Mouse (Mus musculus): ENCODE data around the gene Mrpl45. TPM values are rescaled to one million over a fixed set of nuclear protein-coding genes. Genes with fewer than 3 reads are reported as not detected.
"Not testable (repeated sequence)": the region's sequence is repeated elsewhere in the genome, so short reads cannot be mapped to it uniquely, and the experiment has no call there.

Gene Mrpl45
- polyA plus RNA-seq, 1 experiment from 2014 or later: 24.4 TPM

DNA sequence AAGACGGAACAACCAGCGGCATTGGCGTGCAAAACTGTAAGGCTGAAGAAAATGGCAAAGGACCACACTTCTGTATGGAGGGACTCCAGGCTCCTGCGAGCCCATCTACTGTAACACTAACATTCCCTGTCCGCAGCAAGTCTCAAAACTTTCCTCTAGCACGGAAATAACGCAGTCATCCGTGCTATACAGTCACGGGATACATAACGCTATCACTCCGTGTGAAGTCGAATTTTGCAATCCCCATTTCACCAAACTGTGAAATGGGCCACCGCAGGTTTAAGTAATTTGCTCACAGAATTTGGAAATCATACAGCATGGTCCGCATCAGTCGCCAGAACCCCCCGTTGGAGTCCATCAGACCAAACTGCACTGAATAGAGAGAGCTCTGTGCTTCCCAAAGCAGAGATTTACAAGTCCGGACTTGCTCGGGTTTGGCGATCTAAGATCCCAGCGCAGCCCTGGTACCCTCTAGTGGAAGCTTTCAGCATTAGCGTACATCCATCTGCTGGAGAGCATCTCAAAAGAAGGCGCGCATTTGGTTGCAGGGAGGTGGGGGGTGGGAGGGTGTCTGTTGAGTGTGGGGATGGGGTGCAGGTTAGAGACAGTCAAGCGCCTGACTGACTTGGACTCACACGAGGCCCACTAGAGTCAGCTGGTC, 5.5 kb upstream of the Mrpl45 start:
- under 1% methylated on average over 23 of the region's 25 CpGs for WGBS (ENCODE audit: missing documents)
- Histone ChIP-seq H3K4me3 (ENCODE audit: inconsistent target) (peak overlapping the region; percentile 51), H3K27ac (peak overlapping the region; percentile 99), H3K79me2 (ENCODE audit: inconsistent target) (no peaks in the 10 kb centered on the region), H3K36me3 (ENCODE audit: inconsistent target) (no peaks in the 10 kb centered on the region)

GRCm38 (mm10) chr11:97310895-97311631, 4.5 kb upstream of the Mrpl45 start:
- Histone ChIP-seq H3K79me2 (ENCODE audit: inconsistent target) (peaks cover 1% of the 10 kb centered on the region; the same call in 1 of the 2 replicates), H3K27ac (peak overlapping the region; percentile 99), H3K4me3 (ENCODE audit: inconsistent target) (no peak overlapping the region), H3K36me3 (ENCODE audit: inconsistent target) (no peaks in the 10 kb centered on the region)
- 12% methylated on average over 18 of the region's 18 CpGs for WGBS (ENCODE audit: missing documents)

DNA sequence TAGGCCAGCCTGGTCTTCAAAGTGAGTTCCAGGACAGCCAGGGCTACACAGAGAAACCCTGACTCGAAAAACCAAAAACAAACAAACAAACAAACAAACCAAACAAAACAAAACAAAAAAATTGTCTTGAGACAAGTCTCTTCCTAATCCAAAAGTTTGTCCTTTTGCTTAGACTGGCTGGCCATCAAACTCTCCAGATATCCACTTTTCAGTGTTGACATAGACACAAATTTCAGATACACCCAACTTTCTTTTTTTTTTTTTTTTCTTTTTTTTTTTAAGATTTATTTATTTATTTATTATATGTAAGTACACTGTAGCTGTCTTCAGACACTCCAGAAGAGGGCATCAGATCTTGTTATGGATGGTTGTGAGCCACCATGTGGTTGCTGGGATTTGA, 2.6 kb upstream of the Mrpl45 start:
- not testable (repeated sequence) for H3K27ac ChIP-seq; H3K4me3 ChIP-seq (ENCODE audit: inconsistent target); H3K36me3 ChIP-seq (ENCODE audit: inconsistent target)
- WGBS (ENCODE audit: missing documents): 92% methylated on average over 1 of the region's 1 CpGs
- H3K79me2 ChIP-seq (ENCODE audit: inconsistent target): peaks cover 13% of the 10 kb centered on the region; the same call in 1 of the 2 replicates

DNA sequence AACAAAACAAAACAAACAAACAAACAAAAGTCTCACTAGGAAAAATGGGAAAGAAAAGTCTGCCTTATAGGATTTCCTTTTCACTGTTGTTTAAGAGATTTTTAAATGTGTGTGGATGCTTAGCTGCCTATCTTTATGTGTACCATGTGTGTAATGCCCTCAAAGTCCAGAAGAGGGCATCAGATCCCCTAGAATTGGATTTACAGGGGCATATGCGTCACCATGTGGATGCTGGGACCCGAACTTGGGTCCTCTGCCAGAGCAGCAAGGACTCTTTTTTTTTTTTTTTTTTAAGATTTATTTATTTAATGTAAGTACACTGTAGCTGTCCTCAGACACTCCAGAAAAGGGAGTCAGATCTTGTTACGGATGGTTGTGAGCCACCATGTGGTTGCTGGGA, 1.4 kb upstream of the Mrpl45 start:
- 100% methylated on average over 1 of the region's 3 CpGs for WGBS (ENCODE audit: missing documents)
- H3K27ac ChIP-seq: no peak overlapping the region
- no peak overlapping the region for H3K4me3 ChIP-seq (ENCODE audit: inconsistent target)
- H3K79me2 ChIP-seq (ENCODE audit: inconsistent target): peaks cover 13% of the 10 kb centered on the region; the same call in 1 of the 2 replicates
- H3K36me3 ChIP-seq (ENCODE audit: inconsistent target): no peaks in the 10 kb centered on the region

- peaks cover 13% of the 10 kb centered on the region; the same call in 1 of the 2 replicates for H3K79me2 ChIP-seq (ENCODE audit: inconsistent target)
- H3K36me3 ChIP-seq (ENCODE audit: inconsistent target): no peaks in the 10 kb centered on the region
- 33% methylated on average over 8 of the region's 8 CpGs for WGBS (ENCODE audit: missing documents)
- H3K27ac ChIP-seq: peak overlapping the region; percentile 83
- H3K4me3 ChIP-seq (ENCODE audit: inconsistent target): peak overlapping the region; percentile 14; the same call in 1 of the 2 replicates
These were observed 589 bp upstream of the Mrpl45 start for GRCm38 (mm10) chr11:97314751-97315503.

DNA sequence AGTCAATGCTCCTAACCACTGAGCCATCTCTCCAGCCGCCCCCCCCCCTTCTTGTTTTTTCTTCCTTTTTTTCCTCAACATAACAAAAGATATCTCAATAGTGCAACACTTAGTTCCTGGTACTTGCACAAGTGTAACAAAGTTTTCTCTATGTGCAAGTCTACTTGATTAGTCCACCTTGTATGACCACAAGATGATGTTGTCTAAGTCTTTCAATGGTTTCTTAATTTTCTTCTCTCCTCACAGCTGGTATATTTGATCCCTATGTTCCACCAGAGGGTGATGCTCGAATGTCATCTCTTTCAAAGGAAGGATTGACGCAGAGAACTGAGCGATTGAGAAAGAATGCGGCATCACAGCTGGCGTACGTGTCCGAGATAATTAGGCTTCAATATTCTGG, 5.7 kb downstream of the Mrpl45 start:
- 95% methylated on average over 7 of the region's 8 CpGs for WGBS (ENCODE audit: missing documents)

GRCm38 (mm10) chr11:97321894-97322600, 6.5 kb downstream of the Mrpl45 start:
- not testable (repeated sequence) for H3K4me3 ChIP-seq (ENCODE audit: inconsistent target)
- peaks cover 34% of the 10 kb centered on the region for H3K36me3 ChIP-seq (ENCODE audit: inconsistent target)
- over 99% methylated on average over 7 of the region's 8 CpGs for WGBS (ENCODE audit: missing documents)

More for the DNA sequence above, 5.7 kb downstream of the Mrpl45 start:
- no peak overlapping the region for H3K27ac ChIP-seq
- H3K4me3 ChIP-seq (ENCODE audit: inconsistent target): no peak overlapping the region
- H3K79me2 ChIP-seq (ENCODE audit: inconsistent target): peaks cover 10% of the 10 kb centered on the region; the same call in 1 of the 2 replicates
- H3K36me3 ChIP-seq (ENCODE audit: inconsistent target): peaks cover 26% of the 10 kb centered on the region

GRCm38 (mm10) chr11:97325224-97325623, 9.7 kb downstream of the Mrpl45 start:
- no peak overlapping the region for H3K27ac ChIP-seq
- no peak overlapping the region for H3K4me3 ChIP-seq (ENCODE audit: inconsistent target)
- H3K79me2 ChIP-seq (ENCODE audit: inconsistent target): no peaks in the 10 kb centered on the region
- WGBS (ENCODE audit: missing documents): 78% methylated on average over 1 of the region's 1 CpGs
- peaks cover 47% of the 10 kb centered on the region for H3K36me3 ChIP-seq (ENCODE audit: inconsistent target)

More at GRCm38 (mm10) chr11:97321894-97322600, 6.5 kb downstream of the Mrpl45 start:
- not testable (repeated sequence) for H3K27ac ChIP-seq; H3K79me2 ChIP-seq (ENCODE audit: inconsistent target)

DNA sequence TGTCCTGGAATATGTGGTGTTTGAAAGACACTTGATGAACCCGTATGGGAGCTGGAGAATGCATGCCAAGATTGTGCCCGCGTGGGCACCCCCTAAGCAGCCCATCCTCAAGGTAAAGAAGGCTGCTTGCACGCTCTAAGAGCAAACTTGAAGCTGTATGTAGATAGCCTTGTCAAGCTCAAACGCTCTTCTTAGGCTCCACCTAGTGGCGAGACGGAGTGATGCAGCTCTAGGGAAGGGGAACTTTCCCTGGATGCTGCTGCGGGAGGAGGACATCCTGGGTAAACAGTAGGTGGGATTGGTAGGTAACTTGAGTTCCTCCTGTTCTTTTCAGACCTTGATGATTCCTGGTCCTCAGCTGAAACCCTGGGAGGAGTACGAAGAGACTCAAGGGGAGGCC, 12.6 kb downstream of the Mrpl45 start:
- Histone ChIP-seq H3K79me2 (ENCODE audit: inconsistent target) (no peaks in the 10 kb centered on the region), H3K27ac (no peak overlapping the region), H3K36me3 (ENCODE audit: inconsistent target) (peaks cover 45% of the 10 kb centered on the region), H3K4me3 (ENCODE audit: inconsistent target) (no peak overlapping the region)
- 22% methylated on average over 9 of the region's 9 CpGs for WGBS (ENCODE audit: missing documents)

DNA sequence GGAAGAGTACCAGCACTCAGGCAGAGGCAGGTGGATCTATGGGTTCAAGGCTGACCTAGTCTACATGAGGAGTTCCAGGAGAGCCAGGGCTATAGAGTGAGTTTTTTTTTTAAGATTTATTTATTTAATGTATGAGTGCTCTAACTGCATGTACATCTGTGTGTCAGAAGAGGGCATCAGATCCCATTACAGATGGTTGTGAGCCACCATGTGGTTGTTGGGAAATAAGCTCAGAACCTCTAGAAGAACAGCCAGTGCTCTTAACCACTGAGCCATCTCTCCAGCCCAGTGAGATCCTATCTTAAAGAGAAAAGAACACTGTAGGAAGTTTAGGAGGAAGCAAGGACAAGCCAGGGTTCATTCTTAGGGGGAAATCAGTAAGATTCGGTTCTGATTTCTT, 14.8 kb downstream of the Mrpl45 start:
- no peak overlapping the region for H3K27ac ChIP-seq
- H3K79me2 ChIP-seq (ENCODE audit: inconsistent target): no peaks in the 10 kb centered on the region
- H3K4me3 ChIP-seq (ENCODE audit: inconsistent target): no peak overlapping the region
- H3K36me3 ChIP-seq (ENCODE audit: inconsistent target): peaks cover 29% of the 10 kb centered on the region
- WGBS (ENCODE audit: missing documents): 88% methylated on average over 1 of the region's 1 CpGs

DNA sequence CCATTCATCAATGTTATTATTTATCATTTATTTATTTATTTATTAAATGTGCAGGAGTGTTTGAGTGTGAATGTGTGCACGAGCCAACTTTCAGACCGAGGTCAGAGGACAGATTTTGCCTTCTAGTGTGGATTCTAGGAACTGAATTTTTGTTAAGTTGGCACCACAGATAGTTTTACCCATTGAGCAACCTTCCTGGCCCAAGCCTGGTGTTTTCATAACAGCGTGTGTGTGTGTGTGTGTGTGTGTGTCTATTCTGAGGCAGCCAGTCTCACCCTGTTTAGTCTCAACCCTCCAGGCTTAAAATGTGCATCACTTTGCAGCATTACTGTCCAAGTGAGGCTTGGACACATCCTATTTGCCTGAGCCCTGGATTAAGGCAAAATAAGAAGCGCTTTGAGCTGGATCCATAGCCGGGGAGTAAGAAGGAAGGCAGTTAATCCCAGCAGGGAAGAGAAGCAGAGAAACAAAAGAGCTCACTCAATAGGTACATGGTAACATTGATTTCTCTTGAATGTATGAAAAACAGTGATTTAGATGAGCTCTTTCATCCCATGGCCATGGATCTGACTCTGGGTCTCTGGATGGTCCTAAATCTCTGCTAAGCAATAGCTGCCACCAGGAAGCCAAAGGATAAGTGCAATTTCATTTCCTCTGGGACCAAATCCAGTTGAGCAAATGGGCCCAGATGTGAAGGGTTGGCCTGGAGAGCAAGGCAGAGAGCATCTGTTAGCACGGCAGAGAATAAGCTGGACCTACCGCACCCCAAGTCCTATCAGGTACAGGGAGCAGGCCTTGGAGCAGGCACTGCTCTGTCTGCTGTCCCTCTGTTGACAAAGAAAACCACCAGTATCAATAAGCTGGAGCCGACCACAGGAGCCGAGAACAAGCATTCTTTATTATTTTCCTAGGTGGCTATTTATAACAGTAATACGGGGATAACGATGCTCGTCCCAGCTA, 16.0 kb downstream of the Mrpl45 start:
- H3K27ac ChIP-seq: no peak overlapping the region
- H3K79me2 ChIP-seq (ENCODE audit: inconsistent target): no peaks in the 10 kb centered on the region
- H3K4me3 ChIP-seq (ENCODE audit: inconsistent target): no peak overlapping the region
- H3K36me3 ChIP-seq (ENCODE audit: inconsistent target): peaks cover 18% of the 10 kb centered on the region
- WGBS (ENCODE audit: missing documents): 92% methylated on average over 10 of the region's 12 CpGs

GRCm38 (mm10) chr11:97333044-97333443, 17.5 kb downstream of the Mrpl45 start:
- Histone ChIP-seq H3K79me2 (ENCODE audit: inconsistent target) (no peaks in the 10 kb centered on the region), H3K36me3 (ENCODE audit: inconsistent target) (peaks cover 13% of the 10 kb centered on the region)
- WGBS (ENCODE audit: missing documents): 73% methylated on average over 9 of the region's 9 CpGs

DNA sequence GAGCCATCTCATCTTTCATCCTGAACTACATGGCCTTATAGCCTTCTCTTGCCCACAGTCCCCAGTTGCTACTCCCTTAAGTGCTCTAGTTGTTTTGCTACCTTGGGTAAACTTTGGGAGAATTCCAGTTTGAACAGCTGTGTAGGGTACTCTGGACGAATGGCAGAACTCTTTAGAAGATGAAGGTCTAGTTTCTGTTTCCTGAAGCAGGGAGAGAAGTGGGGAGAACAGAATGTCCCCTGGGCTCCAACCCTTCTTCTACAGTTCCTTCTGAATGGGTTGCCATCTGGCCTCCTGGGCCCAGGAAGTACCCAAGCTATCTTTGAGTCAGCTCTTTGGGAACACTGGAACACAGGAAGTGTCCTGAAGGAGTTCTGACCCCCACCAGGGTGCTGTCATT, 18.4 kb downstream of the Mrpl45 start:
- Histone ChIP-seq H3K79me2 (ENCODE audit: inconsistent target) (no peaks in the 10 kb centered on the region), H3K36me3 (ENCODE audit: inconsistent target) (peaks cover 6% of the 10 kb centered on the region), H3K27ac (no peak overlapping the region), H3K4me3 (ENCODE audit: inconsistent target) (no peak overlapping the region)
- 64% methylated on average over 1 of the region's 1 CpGs for WGBS (ENCODE audit: missing documents)

More at GRCm38 (mm10) chr11:97333044-97333443, 17.5 kb downstream of the Mrpl45 start:
- Histone ChIP-seq H3K4me3 (ENCODE audit: inconsistent target) (no peak overlapping the region), H3K27ac (no peak overlapping the region)

Data from macrophage (primary cell).